Mouse (Mus musculus) neural tube, embryonic 15.5 days (tissue): Measurements from ENCODE around the gene Naip5. TPM values are rescaled to one million over a fixed set of nuclear protein-coding genes. Genes with fewer than 3 reads are reported as not detected.
"Not testable (repeated sequence)": the region's sequence is repeated elsewhere in the genome, so short reads cannot be mapped to it uniquely, and the experiment has no call there.

Experiments
- ATAC-seq: fragments of 200-750 bp; cut with Nextera tagmentation; 2 replicates; pipeline ENCODE4 v1.8.0; 2017; ENCODE audit warnings: mild to moderate bottlenecking, moderate TSS enrichment, moderate library complexity; ENCODE audit not compliant: low FRiP score
- H3K27ac ChIP-seq: fragments of 300-500 bp; sonication (generic); replicated peaks from 2 replicates; pipeline ENCODE4 v1.5.1; 2015; ENCODE audit warnings: mild to moderate bottlenecking, inconsistent platforms
- H3K27me3 ChIP-seq: fragments of 300-500 bp; sonication (generic); replicated peaks from 2 replicates; pipeline ENCODE4 v1.6.1; 2015; ENCODE audit warnings: inconsistent platforms
- H3K36me3 ChIP-seq: fragments of 300-500 bp; sonication (generic); 2 replicates; pipeline ENCODE4 v1.6.1; 2015; ENCODE audit warnings: inconsistent platforms
- H3K4me1 ChIP-seq: fragments of 300-500 bp; sonication (generic); 2 replicates; pipeline ENCODE4 v1.6.1; 2015; ENCODE audit warnings: inconsistent platforms
- H3K4me2 ChIP-seq: fragments of 300-500 bp; sonication (generic); 2 replicates; pipeline ENCODE4 v1.6.1; 2015; ENCODE audit warnings: inconsistent platforms, mild to moderate bottlenecking, moderate library complexity
- H3K4me3 ChIP-seq: fragments of 300-500 bp; sonication (generic); replicated peaks from 2 replicates; pipeline ENCODE4 v1.5.1; 2015; ENCODE audit warnings: mild to moderate bottlenecking, inconsistent platforms
- H3K9ac ChIP-seq: fragments of 300-500 bp; sonication (generic); replicated peaks from 2 replicates; pipeline ENCODE4 v1.6.1; 2015; ENCODE audit warnings: mild to moderate bottlenecking, inconsistent platforms
- H3K9me3 ChIP-seq: fragments of 300-500 bp; sonication (generic); replicated peaks from 2 replicates; pipeline ENCODE4 v1.6.1; 2016; ENCODE audit warnings: inconsistent platforms
- WGBS: fragments of 180-500 bp; shearing (Covaris S2); methylation state at CpG from one replicate; pipeline ENCODE4 v1.1.7; 2015; ENCODE audit warnings: mixed read lengths; 5-methylcytosine and 5-hydroxymethylcytosine counted together
- polyA plus RNA-seq: library from polyadenylated mRNA; unstranded; fragments of >200 nt; fragmentation: Nextera tagmentation; extraction: Ambion mirVana; gene quantifications from 2 replicates; pipeline ENCODE4 v1.2.1, GENCODE M21; 2015

Gene Naip5
- polyA plus RNA-seq = 0.18 and 0.59 TPM in 2 replicates

- 83% methylated on average over 4 of the region's 4 CpGs for WGBS
- H3K36me3 ChIP-seq, H3K4me2 ChIP-seq, ATAC-seq, H3K9ac ChIP-seq, H3K9me3 ChIP-seq, H3K27ac ChIP-seq, H3K27me3 ChIP-seq, H3K4me3 ChIP-seq, H3K4me1 ChIP-seq: not testable (repeated sequence)
Measured at GRCm38 (mm10) chr13:100246223-100246622, at the start of gene Naip5. Naip5 (minus strand) TSS chr13:100246323.

- H3K4me1 ChIP-seq = no peaks in the 10 kb centered on the region
- H3K9ac ChIP-seq = no peak overlapping the region
- no peaks in the 10 kb centered on the region for H3K9me3 ChIP-seq
- no peaks in the 10 kb centered on the region for H3K27me3 ChIP-seq
- H3K36me3 ChIP-seq = no peaks in the 10 kb centered on the region
- 88% methylated on average over 1 of the region's 1 CpGs for WGBS
- ATAC-seq = no peak
- no peak overlapping the region for H3K4me3 ChIP-seq
- H3K27ac ChIP-seq = no peak overlapping the region
- H3K4me2 ChIP-seq = no peak overlapping the region
Measured at GRCm38 (mm10) chr13:100284611-100285010, 38.5 kb upstream of the Naip5 start.

GRCm38 (mm10) chr13:100271474-100272132 is 25.5 kb upstream of the Naip5 start:
- H3K9ac ChIP-seq, H3K4me2 ChIP-seq, H3K4me1 ChIP-seq, H3K9me3 ChIP-seq, H3K27me3 ChIP-seq, H3K36me3 ChIP-seq, H3K4me3 ChIP-seq, H3K27ac ChIP-seq, ATAC-seq: not testable (repeated sequence)
- WGBS = no CpG with 5 or more reads among the region's 1 CpGs

GRCm38 (mm10) chr13:100256996-100257395 is 10.9 kb upstream of the Naip5 start:
- H3K4me2 ChIP-seq, ATAC-seq, H3K27ac ChIP-seq, H3K27me3 ChIP-seq, H3K4me3 ChIP-seq, H3K9me3 ChIP-seq, H3K4me1 ChIP-seq, H3K9ac ChIP-seq, H3K36me3 ChIP-seq: not testable (repeated sequence)
- WGBS = 77% methylated on average over 2 of the region's 2 CpGs

- H3K27me3 ChIP-seq, H3K9ac ChIP-seq, H3K4me1 ChIP-seq, H3K4me2 ChIP-seq, H3K9me3 ChIP-seq, ATAC-seq, H3K4me3 ChIP-seq, H3K27ac ChIP-seq, H3K36me3 ChIP-seq: not testable (repeated sequence)
- 90% methylated on average over 6 of the region's 6 CpGs for WGBS
Measured at GRCm38 (mm10) chr13:100255925-100256324, 9.8 kb upstream of the Naip5 start.

- not testable (repeated sequence) for H3K27me3 ChIP-seq, H3K36me3 ChIP-seq, H3K4me2 ChIP-seq, H3K4me3 ChIP-seq, H3K4me1 ChIP-seq, ATAC-seq, H3K27ac ChIP-seq, H3K9ac ChIP-seq, H3K9me3 ChIP-seq
- 94% methylated on average over 2 of the region's 2 CpGs for WGBS
Measured at GRCm38 (mm10) chr13:100251897-100252296, 5.8 kb upstream of the Naip5 start.

GRCm38 (mm10) chr13:100246896-100247519 is 885 bp upstream of the Naip5 start:
- H3K27me3 ChIP-seq, H3K4me2 ChIP-seq, H3K36me3 ChIP-seq, H3K4me3 ChIP-seq, H3K9me3 ChIP-seq, ATAC-seq, H3K9ac ChIP-seq, H3K27ac ChIP-seq, H3K4me1 ChIP-seq: not testable (repeated sequence)
- 82% methylated on average over 5 of the region's 5 CpGs for WGBS

- Histone ChIP-seq H3K27ac (no peak overlapping the region), H3K9ac (no peak overlapping the region), H3K27me3 (no peaks in the 10 kb centered on the region), H3K4me1 (no peaks in the 10 kb centered on the region), H3K36me3 (no peaks in the 10 kb centered on the region), H3K4me2 (no peak overlapping the region), H3K9me3 (no peaks in the 10 kb centered on the region), H3K4me3 (no peak overlapping the region)
- ATAC-seq = no peak
Measured at GRCm38 (mm10) chr13:100243702-100244101, 2.4 kb downstream of the Naip5 start.

GRCm38 (mm10) chr13:100213683-100214082 is 32.4 kb downstream of the Naip5 start:
- H3K9ac ChIP-seq, ATAC-seq, H3K27me3 ChIP-seq, H3K4me2 ChIP-seq, H3K9me3 ChIP-seq, H3K36me3 ChIP-seq, H3K27ac ChIP-seq, H3K4me1 ChIP-seq, H3K4me3 ChIP-seq: not testable (repeated sequence)
- 89% methylated on average over 1 of the region's 1 CpGs for WGBS

- Histone ChIP-seq H3K9ac (no peak overlapping the region), H3K4me2 (no peak overlapping the region), H3K27me3 (no peaks in the 10 kb centered on the region), H3K27ac (no peak overlapping the region), H3K4me3 (no peak overlapping the region), H3K36me3 (no peaks in the 10 kb centered on the region), H3K9me3 (no peaks in the 10 kb centered on the region), H3K4me1 (no peaks in the 10 kb centered on the region)
- ATAC-seq = no peak
- 33% methylated on average over 8 of the region's 8 CpGs for WGBS
Measured at GRCm38 (mm10) chr13:100210540-100210939, 35.6 kb downstream of the Naip5 start.

GRCm38 (mm10) chr13:100203319-100203718 is 42.8 kb downstream of the Naip5 start:
- Histone ChIP-seq H3K4me2 (no peak overlapping the region), H3K9me3 (no peaks in the 10 kb centered on the region), H3K9ac (no peak overlapping the region), H3K36me3 (no peaks in the 10 kb centered on the region), H3K27me3 (no peaks in the 10 kb centered on the region), H3K4me1 (no peaks in the 10 kb centered on the region), H3K4me3 (no peak overlapping the region), H3K27ac (no peak overlapping the region)
- 97% methylated on average over 1 of the region's 1 CpGs for WGBS
- ATAC-seq = no peak

- H3K4me3 ChIP-seq, H3K36me3 ChIP-seq, H3K4me2 ChIP-seq, H3K9ac ChIP-seq, ATAC-seq, H3K4me1 ChIP-seq, H3K9me3 ChIP-seq, H3K27ac ChIP-seq, H3K27me3 ChIP-seq: not testable (repeated sequence)
- WGBS = 73% methylated on average over 3 of the region's 3 CpGs
Measured at GRCm38 (mm10) chr13:100201659-100202333, 44.3 kb downstream of the Naip5 start, which contains the start of gene Naip2. Naip2 (minus strand) TSS chr13:100202092.
